Mouse (Mus musculus) brain, embryonic 14.5 days (tissue): ENCODE measurements around the gene Apod.
"Not testable (repeated sequence)": the region's sequence is repeated elsewhere in the genome, so short reads cannot be mapped to it uniquely, and the experiment has no call there.

Experiments used
- CTCF ChIP-seq: fragments of 200-500 bp; IDR thresholded peaks from 2 replicates; pipeline ENCODE4 v1.5.1; 2012; ENCODE audit warnings: inconsistent platforms, mild to moderate bottlenecking, moderate library complexity, borderline replicate concordance; ENCODE audit not compliant: insufficient read depth, insufficient read length; ENCODE audit errors: extremely low read depth
- POLR2A ChIP-seq: fragments of 200-500 bp; IDR thresholded peaks from 2 replicates; pipeline ENCODE4 v1.6.1; 2012; ENCODE audit warnings: mild to moderate bottlenecking, inconsistent platforms, borderline replicate concordance; ENCODE audit not compliant: poor library complexity, insufficient read depth, insufficient read length, severe bottlenecking; ENCODE audit errors: extremely low read depth

DNA sequence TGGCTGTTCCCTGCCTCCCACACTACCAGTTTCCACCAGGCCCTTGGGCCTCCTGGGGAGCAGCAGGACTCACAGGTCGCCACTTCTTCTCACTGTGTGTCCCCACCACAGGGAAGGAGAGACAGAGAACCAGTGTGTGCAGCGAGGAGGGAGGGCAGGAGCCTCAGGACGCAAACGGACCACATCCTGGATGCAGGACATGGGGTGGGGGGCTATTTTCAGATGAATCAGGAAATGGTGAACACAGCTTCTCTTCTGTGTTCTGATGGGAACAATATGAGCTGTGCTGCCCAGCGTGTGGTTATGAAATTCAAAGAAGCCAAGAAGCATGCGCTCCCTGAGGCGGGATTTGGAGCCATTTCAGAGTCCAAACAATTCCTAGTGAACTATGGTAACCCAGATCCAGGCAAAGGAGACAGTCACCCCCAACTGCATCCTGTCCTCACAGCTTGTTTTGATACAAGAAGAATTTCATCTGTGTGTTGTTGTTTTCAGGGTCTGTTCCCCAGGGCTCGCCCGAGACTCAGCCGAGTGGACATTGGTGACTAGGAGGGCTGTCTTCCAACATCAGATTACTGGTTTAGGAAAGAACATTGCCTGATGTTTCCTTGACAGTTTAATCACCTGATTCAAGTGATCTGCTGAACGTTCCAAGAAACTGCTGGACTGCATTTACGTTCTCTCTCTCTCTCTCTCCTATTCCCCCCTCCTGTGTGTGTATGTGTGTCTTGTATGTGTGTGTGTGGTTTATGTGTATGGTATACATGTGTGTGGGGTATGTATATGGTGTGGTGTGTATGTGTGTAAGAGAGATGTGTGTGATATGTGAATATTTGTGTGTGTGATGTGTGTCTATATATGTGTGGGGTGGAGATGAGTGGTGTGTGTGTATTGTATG is 1.9 kb upstream of the Apod start:
- not testable (repeated sequence) for TF ChIP-seq CTCF, POLR2A
